22 mouse cellular contexts compared by ENCODE assay signal in genomic region chr2:61084835-61085234, GRCm38 (mm10).
"Had no signal": no experiment of that assay in that cellular context is flagged by ENCODE, and none has a peak within 500 bp of the region (broad histone marks: within the 10 kb centered on the region; RNA-seq: fewer than 3 reads in every experiment).

No protein-coding gene starts in this region.

- H3K4me1 ChIP-seq: liver, embryonic 12.5 days; liver, embryonic 15.5 days; neural tube, embryonic 12.5 days; neural tube, embryonic 15.5 days; stomach, embryonic 15.5 days had no signal

- H3K4me2 ChIP-seq: limb, embryonic 13.5 days; liver, embryonic 12.5 days; liver, embryonic 15.5 days; lung, embryonic 15.5 days; midbrain, embryonic 11.5 days; neural tube, embryonic 12.5 days; neural tube, embryonic 15.5 days; stomach, embryonic 15.5 days had no signal

- ATAC-seq: liver, embryonic 12.5 days had no signal

- H3K27ac ChIP-seq: kidney, postnatal 0 days; layer of hippocampus, adult 2 months; limb, embryonic 10.5 days; limb, embryonic 13.5 days; liver, embryonic 12.5 days; liver, embryonic 15.5 days; lung, embryonic 15.5 days; neural tube, embryonic 12.5 days; neural tube, embryonic 15.5 days; stomach, embryonic 15.5 days had no signal

- H3K4me3 ChIP-seq: layer of hippocampus, adult 2 months; limb, embryonic 10.5 days; limb, embryonic 13.5 days; liver, embryonic 12.5 days; liver, embryonic 15.5 days; lung, embryonic 15.5 days; neural tube, embryonic 12.5 days; neural tube, embryonic 15.5 days; stomach, embryonic 15.5 days had no signal

- H3K27me3 ChIP-seq: limb, embryonic 13.5 days; liver, embryonic 12.5 days; liver, embryonic 15.5 days; lung, embryonic 15.5 days; neural tube, embryonic 12.5 days; neural tube, embryonic 15.5 days; stomach, embryonic 15.5 days had no signal

- H3K36me3 ChIP-seq: limb, embryonic 10.5 days; limb, embryonic 13.5 days; liver, embryonic 12.5 days; liver, embryonic 15.5 days; lung, embryonic 15.5 days; neural tube, embryonic 12.5 days; neural tube, embryonic 15.5 days; stomach, embryonic 15.5 days had no signal

- H3K9me3 ChIP-seq: limb, embryonic 10.5 days; limb, embryonic 13.5 days; liver, embryonic 12.5 days; liver, embryonic 15.5 days; lung, embryonic 15.5 days; neural tube, embryonic 12.5 days; neural tube, embryonic 15.5 days; stomach, embryonic 15.5 days had no signal

- H3K9ac ChIP-seq: limb, embryonic 13.5 days; liver, embryonic 12.5 days; liver, embryonic 15.5 days; lung, embryonic 15.5 days; neural tube, embryonic 12.5 days; neural tube, embryonic 15.5 days; stomach, embryonic 15.5 days had no signal

- DNase-seq: kidney, adult 2 months; kidney, postnatal 25 days; layer of hippocampus, adult 9-11 months; liver; lung, adult 18-20 months; lung, postnatal 10 days; lung, postnatal 36 days; midbrain, embryonic 14.5 days; right cerebral cortex, adult 18-20 months; right cerebral cortex, postnatal 14 days; spleen, adult 18-20 months had no signal
